Mouse (Mus musculus): ENCODE measurements around the gene Cytl1. TPM values are rescaled to one million over a fixed set of nuclear protein-coding genes. Genes with fewer than 3 reads are reported as not detected.

The Cytl1 gene
- total and polyA plus RNA-seq, 2 experiments from 2014 or later: 0.22 to 0.38 TPM

- no peaks in the 10 kb centered on the region for H3K36me3 ChIP-seq (ENCODE audit: insufficient read depth)
- ATAC-seq (peak; percentile 49; the same call in 1 of the 2 replicates), DNase-seq (peak; percentile 20)
- no peak for TF ChIP-seq CTCF (IDR thresholded peaks at IDR 0.05; ENCODE audit: low read depth)
- H3K4me3 ChIP-seq (ENCODE audit: low read depth, low read length): no peak overlapping the region
- 60% methylated on average over 5 of the region's 5 CpGs for WGBS
- H3K4me2 ChIP-seq (ENCODE audit: low read depth): no peak overlapping the region
- H3K27me3 ChIP-seq (ENCODE audit: insufficient read depth, low read length): peaks cover 12% of the 10 kb centered on the region; the same call in 1 of the 2 replicates
- no peaks in the 10 kb centered on the region for H3K4me1 ChIP-seq (ENCODE audit: insufficient read depth)
- H3K9ac ChIP-seq: no peak overlapping the region
- H3K9me3 ChIP-seq (ENCODE audit: low read length): no peaks in the 10 kb centered on the region
- H3K27ac ChIP-seq (ENCODE audit: low read depth, low read length): no peak overlapping the region
Measured at GRCm38 (mm10) chr5:37767231-37767630, 31.9 kb downstream of the Cytl1 start.

DNA sequence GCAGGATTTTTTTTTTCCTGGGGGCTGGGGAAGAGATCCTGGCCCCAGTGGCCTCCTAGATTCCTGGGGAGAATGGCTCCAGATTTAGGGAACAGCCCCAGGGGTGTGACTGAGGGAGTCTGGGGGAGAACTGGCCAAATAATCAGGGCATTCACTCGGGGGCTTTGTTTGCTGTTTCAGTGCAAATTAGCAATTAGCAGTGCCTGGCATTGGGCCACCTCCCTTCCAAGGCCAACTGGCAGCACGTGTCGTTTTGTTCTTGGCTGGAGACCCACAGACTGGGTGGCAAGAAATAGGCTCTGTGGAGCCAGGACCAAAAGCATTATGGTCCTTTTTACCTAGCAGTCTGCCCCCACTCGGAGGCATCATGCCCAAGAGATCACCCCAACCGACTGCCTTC, 33.7 kb downstream of the Cytl1 start:
- ATAC-seq: peak; percentile 87

DNA sequence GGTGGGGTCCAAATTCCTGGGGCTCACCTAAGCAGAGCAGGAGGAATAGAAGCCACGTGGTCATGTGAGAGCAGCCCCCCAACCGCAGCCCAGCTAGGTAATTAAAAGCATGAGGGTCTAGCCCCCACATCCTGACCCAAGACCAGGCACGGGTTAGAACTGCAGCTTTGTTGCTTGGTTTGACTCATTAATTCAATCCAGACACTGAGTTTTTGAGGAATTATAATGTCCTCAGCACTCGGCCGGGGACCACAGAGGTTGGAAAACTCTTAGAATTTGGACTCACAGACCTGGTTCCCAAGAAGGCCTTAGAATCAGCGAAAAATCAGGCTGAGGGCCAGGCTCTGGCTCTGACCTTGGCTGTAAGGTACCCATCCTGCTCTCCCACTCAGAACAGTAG, 35.6 kb downstream of the Cytl1 start:
- peaks cover 9% of the 10 kb centered on the region; the same call in 1 of the 2 replicates for H3K27me3 ChIP-seq (ENCODE audit: insufficient read depth, low read length)
- no peak overlapping the region for H3K9ac ChIP-seq
- 88% methylated on average over 6 of the region's 6 CpGs for WGBS
- no peak for TF ChIP-seq CTCF (IDR thresholded peaks at IDR 0.05; ENCODE audit: low read depth)
- H3K4me1 ChIP-seq (ENCODE audit: insufficient read depth): no peaks in the 10 kb centered on the region
- no peak overlapping the region for H3K27ac ChIP-seq (ENCODE audit: low read depth, low read length)
- no peaks in the 10 kb centered on the region for H3K9me3 ChIP-seq (ENCODE audit: low read length)
- H3K4me2 ChIP-seq (ENCODE audit: low read depth): no peak overlapping the region
- ATAC-seq: no peak
- H3K36me3 ChIP-seq (ENCODE audit: insufficient read depth): no peaks in the 10 kb centered on the region
- DNase-seq: no peak
- H3K4me3 ChIP-seq (ENCODE audit: low read depth, low read length): no peak overlapping the region

More for the DNA sequence above, 33.7 kb downstream of the Cytl1 start:
- Histone ChIP-seq H3K36me3 (ENCODE audit: insufficient read depth) (no peaks in the 10 kb centered on the region), H3K4me3 (ENCODE audit: low read depth, low read length) (no peak overlapping the region), H3K4me2 (ENCODE audit: low read depth) (no peak overlapping the region), H3K27me3 (ENCODE audit: insufficient read depth, low read length) (peaks cover 12% of the 10 kb centered on the region; the same call in 1 of the 2 replicates), H3K4me1 (ENCODE audit: insufficient read depth) (no peaks in the 10 kb centered on the region), H3K9me3 (ENCODE audit: low read length) (no peaks in the 10 kb centered on the region), H3K9ac (no peak overlapping the region), H3K27ac (ENCODE audit: low read depth, low read length) (no peak overlapping the region)
- DNase-seq: peak; percentile 92
- no peak for TF ChIP-seq CTCF (IDR thresholded peaks at IDR 0.05; ENCODE audit: low read depth)
- WGBS: 0% methylated on average over 5 of the region's 5 CpGs

DNA sequence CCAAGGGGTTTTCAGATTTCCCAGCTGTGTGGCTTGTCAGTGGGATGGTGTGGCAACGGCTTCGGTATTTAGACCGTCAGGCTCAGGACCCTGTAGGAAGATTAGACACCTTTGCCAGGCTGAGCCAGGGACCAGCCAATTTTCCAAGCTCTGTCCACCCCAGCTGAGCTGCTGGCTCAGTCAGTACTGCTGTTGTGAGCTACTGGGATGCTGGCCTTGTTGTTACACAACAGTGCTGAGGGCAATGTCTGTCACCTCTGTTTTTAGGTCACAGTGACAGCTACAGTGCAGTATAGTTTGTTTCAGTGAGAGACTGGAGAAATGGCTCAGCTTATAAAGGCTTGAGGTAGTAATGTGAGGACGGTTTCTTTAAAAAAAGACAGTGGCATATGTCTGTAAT, 38.7 kb downstream of the Cytl1 start:
- Histone ChIP-seq H3K9ac (no peak overlapping the region), H3K36me3 (ENCODE audit: insufficient read depth) (no peaks in the 10 kb centered on the region), H3K4me1 (ENCODE audit: insufficient read depth) (no peaks in the 10 kb centered on the region), H3K27ac (ENCODE audit: low read depth, low read length) (no peak overlapping the region), H3K4me3 (ENCODE audit: low read depth, low read length) (no peak overlapping the region), H3K27me3 (ENCODE audit: insufficient read depth, low read length) (0 out of 2 replicates have a peak, but pooled peaks cover 8% of the 10 kb centered on the region), H3K4me2 (ENCODE audit: low read depth) (no peak overlapping the region), H3K9me3 (ENCODE audit: low read length) (no peaks in the 10 kb centered on the region)
- DNase-seq (no peak), ATAC-seq (no peak)
- 80% methylated on average over 4 of the region's 4 CpGs for WGBS
- TF ChIP-seq CTCF (IDR thresholded peaks at IDR 0.05; ENCODE audit: low read depth): no peak

DNA sequence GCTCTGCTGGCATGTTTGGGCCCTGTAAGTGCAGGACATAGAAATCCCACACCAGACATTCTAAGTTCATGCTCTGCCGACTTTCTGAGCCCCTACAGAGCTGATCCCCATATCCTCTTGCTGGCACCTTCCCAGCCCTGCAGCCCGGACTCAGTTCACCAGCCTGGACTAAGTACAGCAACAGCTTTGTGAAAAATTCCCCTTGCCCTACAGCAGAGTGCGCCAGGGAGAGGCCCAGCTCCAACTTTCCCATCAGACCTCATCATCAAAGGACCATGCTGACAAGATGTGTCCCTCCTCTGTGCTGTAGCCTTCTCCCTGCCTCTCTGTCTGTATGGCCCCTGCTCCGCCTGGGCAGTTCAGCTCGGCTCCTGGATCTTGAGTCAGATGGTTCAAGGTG, 40.4 kb downstream of the Cytl1 start:
- Histone ChIP-seq H3K36me3 (ENCODE audit: insufficient read depth) (no peaks in the 10 kb centered on the region), H3K9ac (no peak overlapping the region), H3K9me3 (ENCODE audit: low read length) (no peaks in the 10 kb centered on the region), H3K4me1 (ENCODE audit: insufficient read depth) (no peaks in the 10 kb centered on the region), H3K4me2 (ENCODE audit: low read depth) (no peak overlapping the region), H3K27ac (ENCODE audit: low read depth, low read length) (no peak overlapping the region), H3K4me3 (ENCODE audit: low read depth, low read length) (no peak overlapping the region), H3K27me3 (ENCODE audit: insufficient read depth, low read length) (peaks cover 8% of the 10 kb centered on the region; the same call in 1 of the 2 replicates)
- DNase-seq: no peak
- TF ChIP-seq CTCF (IDR thresholded peaks at IDR 0.05; ENCODE audit: low read depth): peak; percentile 36
- WGBS: 39% methylated on average over 5 of the region's 5 CpGs
- no peak for ATAC-seq

DNA sequence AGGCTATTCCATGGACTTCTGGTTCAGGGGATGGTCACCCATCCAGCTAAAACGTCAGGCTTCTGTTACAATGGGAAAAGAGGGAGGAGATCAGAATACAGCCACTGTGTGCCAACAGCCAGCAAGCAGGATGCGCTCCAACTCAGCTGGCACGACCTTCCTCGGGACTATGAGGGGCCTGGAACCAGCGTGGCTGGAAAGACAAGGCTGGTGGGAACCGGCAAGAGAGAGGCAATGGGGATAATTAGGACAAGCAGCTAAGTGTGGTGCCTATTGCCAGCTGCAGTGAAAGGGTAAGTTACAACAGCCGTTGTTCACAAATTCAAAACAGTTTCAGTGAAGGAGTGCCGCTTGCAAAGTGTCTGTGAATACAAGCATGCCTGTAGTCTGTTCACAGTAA, 48.0 kb downstream of the Cytl1 start:
- ATAC-seq: peak; percentile 69
- Histone ChIP-seq H3K27ac (ENCODE audit: low read depth, low read length) (no peak overlapping the region), H3K9ac (no peak overlapping the region), H3K9me3 (ENCODE audit: low read length) (no peaks in the 10 kb centered on the region), H3K4me2 (ENCODE audit: low read depth) (no peak overlapping the region), H3K27me3 (ENCODE audit: insufficient read depth, low read length) (no peaks in the 10 kb centered on the region; the same call in 1 of the 2 replicates), H3K4me1 (ENCODE audit: insufficient read depth) (no peaks in the 10 kb centered on the region), H3K36me3 (ENCODE audit: insufficient read depth) (no peaks in the 10 kb centered on the region), H3K4me3 (ENCODE audit: low read depth, low read length) (no peak overlapping the region)
- DNase-seq: peak; percentile 32
- WGBS: 35% methylated on average over 8 of the region's 8 CpGs
- no peak for TF ChIP-seq CTCF (IDR thresholded peaks at IDR 0.05; ENCODE audit: low read depth)

DNA sequence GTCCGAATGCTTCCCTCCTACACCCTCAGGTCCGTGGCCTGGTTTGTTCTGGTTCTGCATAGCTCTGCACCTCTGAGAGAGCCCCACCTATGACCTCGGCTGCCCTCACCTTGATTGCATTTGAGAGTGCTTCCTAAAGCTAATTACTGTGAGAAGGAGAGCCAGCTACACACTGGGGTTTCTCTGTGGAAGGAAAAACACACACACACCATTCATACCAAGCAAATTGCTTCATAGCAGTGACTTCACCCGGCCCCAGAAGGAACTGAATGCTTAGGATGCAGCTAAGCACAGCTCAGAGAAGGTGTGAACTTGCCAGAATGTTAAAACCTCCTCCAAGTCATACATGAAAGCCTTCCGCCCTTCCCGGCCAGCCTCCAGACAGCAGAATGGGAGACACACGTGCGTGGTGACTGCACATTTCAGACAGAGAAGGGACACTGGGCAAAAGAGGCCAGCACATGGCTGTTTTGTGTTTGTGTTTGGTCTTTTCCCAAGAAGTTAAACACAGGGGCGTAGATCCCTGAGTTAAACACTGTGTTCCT, 49.6 kb downstream of the Cytl1 start:
- Histone ChIP-seq H3K27ac (ENCODE audit: low read depth, low read length) (no peak overlapping the region), H3K27me3 (ENCODE audit: insufficient read depth, low read length) (no peaks in the 10 kb centered on the region; the same call in 1 of the 2 replicates), H3K4me3 (ENCODE audit: low read depth, low read length) (no peak overlapping the region), H3K4me1 (ENCODE audit: insufficient read depth) (no peaks in the 10 kb centered on the region), H3K4me2 (ENCODE audit: low read depth) (no peak overlapping the region), H3K36me3 (ENCODE audit: insufficient read depth) (no peaks in the 10 kb centered on the region), H3K9me3 (ENCODE audit: low read length) (no peaks in the 10 kb centered on the region), H3K9ac (no peak overlapping the region)
- no peak for TF ChIP-seq CTCF (IDR thresholded peaks at IDR 0.05; ENCODE audit: low read depth)
- 67% methylated on average over 9 of the region's 9 CpGs for WGBS
- no peak for ATAC-seq
- DNase-seq: no peak

Other genes starting within 250 kb of the Cytl1 start
- gene Stk32b, start 18.3 kb upstream of the Cytl1 start, total RNA-seq (2014; rRNA removed): 17.5 and 18.9 TPM in 2 replicates
- gene Stk32b, start 18.3 kb upstream of the Cytl1 start, polyA plus RNA-seq (2015; fragmentation: Nextera tagmentation; extraction: Ambion mirVana): 22.8 and 23.3 TPM in 2 replicates
- 7.0 and 7.4 TPM in 2 replicates for gene Msx1, start 89.1 kb downstream of the Cytl1 start, total RNA-seq (2014; rRNA removed)
- gene Msx1, start 89.1 kb downstream of the Cytl1 start, polyA plus RNA-seq (2015; fragmentation: Nextera tagmentation; extraction: Ambion mirVana): 16.5 and 17.2 TPM in 2 replicates